Mouse (Mus musculus) liver, embryonic 11.5 days (tissue): Measurements from ENCODE around the gene Mmel1. TPM values are rescaled to one million over a fixed set of nuclear protein-coding genes. Genes with fewer than 3 reads are reported as not detected.
A peak's percentile ranks its signal among the peaks of the same experiment; 100 is the strongest.

Source experiments
- ATAC-seq: fragments of 200-750 bp; cut with Nextera tagmentation; replicated peaks from 2 replicates; pipeline ENCODE4 v1.8.0; 2017; ENCODE audit warnings: moderate number of reproducible peaks, mild to moderate bottlenecking, moderate TSS enrichment, moderate library complexity; ENCODE audit not compliant: low FRiP score
- DNase-seq: peaks from one replicate; pipeline ENCODE4 v3.0.0-alpha.2; 2017; ENCODE audit warnings: low spot score
- H3K27ac ChIP-seq: fragments of 300-500 bp; sonication (generic); 2 replicates; pipeline ENCODE4 v1.5.1; 2014; ENCODE audit warnings: mild to moderate bottlenecking, low read depth, low read length, control low read depth
- H3K27me3 ChIP-seq: fragments of 300-500 bp; sonication (generic); replicated peaks from 2 replicates; pipeline ENCODE4 v1.6.1; 2014; ENCODE audit warnings: low read length, mixed read lengths; ENCODE audit not compliant: control insufficient read depth, insufficient read depth
- H3K36me3 ChIP-seq: fragments of 300-500 bp; sonication (generic); 2 replicates; pipeline ENCODE4 v1.6.1; 2014; ENCODE audit warnings: mild to moderate bottlenecking, low read length, moderate library complexity, mixed read lengths; ENCODE audit not compliant: control insufficient read depth, insufficient read depth
- H3K4me1 ChIP-seq: fragments of 300-500 bp; sonication (generic); replicated peaks from 2 replicates; pipeline ENCODE4 v1.6.1; 2014; ENCODE audit warnings: low read length, mixed read lengths; ENCODE audit not compliant: control insufficient read depth, insufficient read depth
- H3K4me2 ChIP-seq: fragments of 300-500 bp; sonication (generic); 2 replicates; pipeline ENCODE4 v1.6.1; 2014; ENCODE audit warnings: mild to moderate bottlenecking, control low read depth, moderate library complexity
- H3K4me3 ChIP-seq: fragments of 300-500 bp; sonication (generic); 2 replicates; pipeline ENCODE4 v1.5.1; 2014; ENCODE audit warnings: low read depth, low read length, control low read depth
- H3K9ac ChIP-seq: fragments of 300-500 bp; sonication (generic); 2 replicates; pipeline ENCODE4 v1.6.1; 2014; ENCODE audit warnings: low read depth, low read length, control low read depth
- H3K9me3 ChIP-seq: fragments of 300-500 bp; sonication (generic); 2 replicates; pipeline ENCODE4 v1.6.1; 2016; ENCODE audit warnings: low read length, inconsistent platforms, mixed read lengths; ENCODE audit not compliant: control insufficient read depth
- WGBS: fragments of 180-500 bp; shearing (Covaris S2); extraction: QIAGEN DNeasy Blood & Tissue Kit; methylation state at CpG from one replicate; pipeline ENCODE4 v1.1.7; 2014; 5-methylcytosine and 5-hydroxymethylcytosine counted together
- polyA plus RNA-seq: library from polyadenylated mRNA; unstranded; fragments of >200 nt; fragmentation: Nextera tagmentation; extraction: Ambion mirVana; gene quantifications from 2 replicates; pipeline ENCODE4 v1.2.1, GENCODE M21; 2014

Mmel1 gene
- polyA plus RNA-seq, 1 experiment from 2014 or later: 0.25 TPM

GRCm38 (mm10) chr4:154887593-154888250 is 18.3 kb downstream of the Mmel1 start:
- Histone ChIP-seq H3K36me3 (no peaks in the 10 kb centered on the region), H3K9ac (no peak overlapping the region), H3K4me2 (no peak overlapping the region), H3K4me1 (no peaks in the 10 kb centered on the region), H3K9me3 (no peaks in the 10 kb centered on the region), H3K4me3 (no peak overlapping the region), H3K27ac (no peak overlapping the region), H3K27me3 (peaks cover 7% of the 10 kb centered on the region; the same call in 1 of the 2 replicates)
- DNase-seq (no peak), ATAC-seq (0 out of 2 replicates have a peak, but pooled peaks have one; percentile 14)
- 79% methylated on average over 15 of the region's 15 CpGs for WGBS

DNA sequence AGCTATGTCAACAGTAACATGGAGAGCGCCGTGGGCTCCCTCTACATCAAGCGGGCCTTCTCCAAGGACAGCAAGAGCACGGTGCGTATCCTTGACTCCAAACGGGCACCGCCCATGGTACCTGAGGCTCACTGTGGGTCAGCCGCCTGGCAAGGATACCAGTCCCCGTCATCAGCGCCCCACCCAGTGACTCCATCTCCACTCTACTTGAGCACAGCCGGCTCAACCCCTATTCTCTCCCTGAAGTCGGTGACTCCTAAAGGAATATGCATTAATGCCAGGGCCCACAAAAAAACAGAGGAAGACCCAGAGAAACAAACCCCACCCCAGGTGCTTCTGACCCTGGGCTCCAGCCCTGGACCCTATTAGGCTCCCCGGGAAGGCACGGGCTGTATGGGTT is 21.5 kb downstream of the Mmel1 start:
- H3K36me3 ChIP-seq: no peaks in the 10 kb centered on the region
- no peaks in the 10 kb centered on the region for H3K9me3 ChIP-seq
- peaks cover 9% of the 10 kb centered on the region for H3K27me3 ChIP-seq
- H3K9ac ChIP-seq: no peak overlapping the region
- H3K4me3 ChIP-seq: no peak overlapping the region
- WGBS: 84% methylated on average over 14 of the region's 14 CpGs
- H3K4me2 ChIP-seq: no peak overlapping the region
- H3K4me1 ChIP-seq: no peaks in the 10 kb centered on the region
- ATAC-seq: no peak
- no peak for DNase-seq
- H3K27ac ChIP-seq: no peak overlapping the region

DNA sequence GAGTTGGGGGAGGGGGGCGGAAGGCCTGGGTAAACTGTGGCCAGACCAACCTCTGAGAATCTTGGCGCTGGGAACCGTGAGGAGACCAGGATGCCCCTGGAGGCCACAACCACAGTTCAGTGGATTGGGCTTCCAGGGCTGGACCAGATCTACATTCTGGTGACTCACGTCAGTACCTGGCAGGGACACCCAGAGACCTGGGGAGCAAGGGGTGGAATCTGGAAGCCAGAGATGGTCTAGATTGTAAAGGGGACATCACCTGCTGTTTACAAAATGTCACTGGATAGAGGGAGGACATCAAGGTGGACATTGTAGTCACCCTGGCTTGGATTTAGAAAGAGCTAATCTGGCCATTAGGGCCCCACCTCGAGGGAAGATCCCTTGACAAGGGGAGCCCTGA is 26.2 kb downstream of the Mmel1 start:
- H3K4me2 ChIP-seq: no peak overlapping the region
- DNase-seq: no peak
- 63% methylated on average over 5 of the region's 5 CpGs for WGBS

GRCm38 (mm10) chr4:154897676-154898465 is 28.5 kb downstream of the Mmel1 start:
- Histone ChIP-seq H3K36me3 (no peaks in the 10 kb centered on the region), H3K9ac (peak overlapping the region; percentile 49), H3K9me3 (no peaks in the 10 kb centered on the region), H3K4me1 (peaks cover 11% of the 10 kb centered on the region), H3K27me3 (peaks cover 27% of the 10 kb centered on the region), H3K4me2 (peak overlapping the region; percentile 86), H3K4me3 (peak overlapping the region; percentile 60), H3K27ac (no peak overlapping the region)
- DNase-seq (no peak), ATAC-seq (no peak)
- 68% methylated on average over 6 of the region's 6 CpGs for WGBS

More for the DNA sequence above, 26.2 kb downstream of the Mmel1 start:
- H3K9me3 ChIP-seq: no peaks in the 10 kb centered on the region
- H3K36me3 ChIP-seq: no peaks in the 10 kb centered on the region
- H3K4me3 ChIP-seq: no peak overlapping the region
- peaks cover 27% of the 10 kb centered on the region for H3K27me3 ChIP-seq
- no peak for ATAC-seq
- peaks cover 11% of the 10 kb centered on the region for H3K4me1 ChIP-seq
- H3K9ac ChIP-seq: no peak overlapping the region
- H3K27ac ChIP-seq: no peak overlapping the region

DNA sequence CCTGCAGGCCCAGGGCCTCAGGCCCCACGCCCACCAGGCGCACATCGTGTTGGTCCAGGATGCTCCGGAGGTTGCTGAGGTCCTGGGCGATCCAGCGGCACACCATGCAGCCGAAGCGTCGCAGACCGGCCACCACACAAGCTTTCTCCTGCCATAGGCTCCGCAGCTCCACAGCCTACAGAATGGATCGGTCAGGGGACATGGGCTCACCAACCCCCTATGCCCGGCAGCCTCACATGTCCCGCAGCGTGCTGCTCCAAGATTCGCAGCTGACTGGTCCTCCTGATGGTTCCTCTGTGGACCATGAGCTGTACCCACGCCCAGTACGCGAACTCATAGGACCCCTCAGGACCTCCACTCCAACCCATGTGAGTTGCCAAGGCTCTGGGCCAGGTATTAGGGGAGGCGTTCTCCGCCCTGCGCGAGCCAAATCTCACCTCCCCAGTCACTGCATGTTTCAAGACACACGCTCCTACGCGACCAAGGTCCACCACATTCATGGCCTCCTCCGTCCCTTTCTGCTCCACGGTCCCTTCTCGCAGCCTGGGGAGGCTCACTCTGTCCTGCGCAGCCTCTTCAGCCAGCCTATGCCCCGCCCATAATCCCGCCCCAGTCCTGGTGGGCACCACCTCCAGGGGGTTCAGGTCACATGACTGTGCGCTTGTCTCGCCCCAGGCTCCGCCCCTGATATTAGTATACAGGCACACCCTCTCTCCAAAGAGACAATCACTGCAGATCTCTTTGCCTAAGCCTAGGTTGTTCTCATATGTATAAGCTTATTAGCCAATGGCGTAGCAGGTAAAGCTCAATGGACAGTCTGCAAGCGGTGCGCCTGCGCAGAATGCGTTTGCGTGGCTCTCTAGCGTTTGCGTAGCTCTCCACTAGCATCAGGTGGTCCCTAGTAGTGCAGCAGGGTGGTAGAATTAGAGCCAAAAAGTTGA is 29.4 kb downstream of the Mmel1 start, which contains the start of gene Fam213b:
Gene Fam213b, minus strand, starts transcription at position 630 of the 941 bp plus-strand sequence.
- DNase-seq: peak; percentile 84
- Histone ChIP-seq H3K4me2 (peak within 1 kb of the TSS; percentile 86), H3K4me3 (peak within 1 kb of the TSS; percentile 60), H3K27ac (no peak within 1 kb of the TSS), H3K4me1 (peaks cover 11% of the 10 kb centered on the region), H3K27me3 (peaks cover 27% of the 10 kb centered on the region), H3K9ac (peak within 1 kb of the TSS; percentile 49), H3K36me3 (no peaks in the 10 kb centered on the region), H3K9me3 (no peaks in the 10 kb centered on the region)
- 9% methylated on average over 43 of the region's 43 CpGs for WGBS
- peak; percentile 97 for ATAC-seq

- no peak for ATAC-seq
- Histone ChIP-seq H3K9ac (no peak overlapping the region), H3K27ac (no peak overlapping the region), H3K9me3 (no peaks in the 10 kb centered on the region), H3K27me3 (peaks cover 4% of the 10 kb centered on the region), H3K4me1 (peaks cover 15% of the 10 kb centered on the region), H3K4me3 (no peak overlapping the region), H3K36me3 (no peaks in the 10 kb centered on the region), H3K4me2 (no peak overlapping the region)
- no peak for DNase-seq
- 88% methylated on average over 2 of the region's 2 CpGs for WGBS
Observed at GRCm38 (mm10) chr4:154902371-154902770, 33.0 kb downstream of the Mmel1 start.

- H3K4me1 ChIP-seq: peaks cover 15% of the 10 kb centered on the region
Observed at GRCm38 (mm10) chr4:154904185-154905071, 35.0 kb downstream of the Mmel1 start.

More at GRCm38 (mm10) chr4:154904185-154905071, 35.0 kb downstream of the Mmel1 start:
- peak overlapping the region; percentile 57 for H3K4me3 ChIP-seq
- H3K9me3 ChIP-seq: no peaks in the 10 kb centered on the region
- peak overlapping the region; percentile 84 for H3K4me2 ChIP-seq
- DNase-seq: peak; percentile 71
- H3K27me3 ChIP-seq: no peaks in the 10 kb centered on the region; the same call in 1 of the 2 replicates
- 1% methylated on average over 16 of the region's 16 CpGs for WGBS
- peak; percentile 94 for ATAC-seq
- H3K27ac ChIP-seq: 0 out of 2 replicates have a peak overlapping the region, but pooled peaks have one; percentile 42
- H3K9ac ChIP-seq: peak overlapping the region; percentile 75
- H3K36me3 ChIP-seq: no peaks in the 10 kb centered on the region
